12 mouse cellular contexts compared by ENCODE assay signal in the genomic region with DNA sequence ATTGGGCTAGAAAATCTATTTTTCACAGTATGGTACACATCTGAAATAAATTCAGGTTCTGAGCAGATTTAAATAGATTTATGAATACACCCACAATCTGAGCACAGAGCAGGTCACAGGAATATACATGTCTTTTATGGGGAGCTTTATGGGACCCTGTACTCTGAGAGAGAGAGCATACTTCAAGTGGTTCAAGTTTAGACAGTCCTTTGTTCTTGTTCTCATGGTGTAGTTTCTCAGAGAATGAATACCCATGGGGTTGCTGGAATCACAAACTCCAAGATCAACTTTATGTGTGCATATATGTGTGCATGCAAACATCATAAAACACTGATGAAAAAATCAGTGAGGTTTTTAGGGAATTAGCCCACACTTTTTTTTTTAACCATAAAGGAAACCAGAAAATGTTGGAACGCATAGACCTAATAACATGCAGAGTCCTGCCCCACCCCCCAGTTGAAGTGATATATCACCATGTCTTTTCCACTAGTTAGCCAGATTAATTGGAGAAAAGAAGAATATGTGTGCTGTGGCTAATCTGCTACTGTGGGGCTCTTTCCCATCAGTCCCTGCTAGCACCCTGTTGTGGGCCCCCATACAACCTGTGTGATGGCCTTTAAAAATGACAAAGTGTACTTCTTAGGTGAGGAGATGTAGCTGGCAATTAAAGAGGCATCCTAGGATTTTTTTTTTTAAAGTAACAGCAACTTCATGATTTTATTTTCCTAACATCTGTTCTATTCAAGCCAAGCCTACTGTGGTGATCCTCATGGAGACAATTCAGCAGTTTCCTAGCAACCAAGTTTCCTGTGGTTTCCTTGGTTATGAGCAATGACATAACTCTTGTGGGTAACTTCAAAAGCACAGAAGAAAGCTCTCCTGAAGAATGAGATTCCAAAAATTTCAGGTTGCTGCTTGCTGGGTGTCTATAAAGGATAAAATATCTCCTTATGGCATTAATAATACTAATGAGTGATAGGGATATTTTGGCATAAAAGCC.
DNase-seq lines count a peak whose midpoint lies in the region; ATAC-seq and TF ChIP-seq lines count a peak whose summit lies in the region.
"Had no signal": no experiment of that assay in that cellular context is flagged by ENCODE, and none has a peak within 500 bp of the region (broad histone marks: within the 10 kb centered on the region; RNA-seq: fewer than 3 reads in every experiment).

No protein-coding gene starts in this region.

- WGBS in forebrain, embryonic 14.5 days, result 44% methylated on average over 1 of the region's 1 CpGs
- WGBS in midbrain, embryonic 16.5 days, result 49% methylated on average over 1 of the region's 1 CpGs
- WGBS in kidney, embryonic 16.5 days, result 64% methylated on average over 1 of the region's 1 CpGs

- no peak for TF ChIP-seq POLR2A in brain, embryonic 14.5 days (IDR thresholded peaks at IDR 0.05; ENCODE audit: borderline replicate concordance, extremely low read depth, insufficient read depth, insufficient read length, poor library complexity, severe bottlenecking)

- no peaks in the 10 kb centered on the region for H3K27me3 ChIP-seq in forebrain, embryonic 14.5 days (replicated peaks; ENCODE audit: control insufficient read depth, insufficient read depth, low read length)
- H3K27me3 ChIP-seq in midbrain, embryonic 16.5 days (ENCODE audit: control insufficient read depth, insufficient read depth, low read depth, low read length), result no peaks in the 10 kb centered on the region
- H3K27me3 ChIP-seq in kidney, embryonic 16.5 days (ENCODE audit: insufficient read depth, low read length), result no peaks in the 10 kb centered on the region
- H3K27me3 ChIP-seq: CH12.LX had no signal

- no peak; the same call in 1 of the 2 replicates for ATAC-seq in forebrain, embryonic 14.5 days
- peak; percentile 51; the same call in 1 of the 2 replicates for ATAC-seq in midbrain, embryonic 16.5 days
- no peak for ATAC-seq in kidney, embryonic 16.5 days (ENCODE audit: low FRiP score, low TSS enrichment)
- ATAC-seq: intestine, embryonic 16.5 days had no signal

- peak in 1 of 2 experiments; percentile 57 for DNase-seq in layer of hippocampus, adult 2 months (ENCODE audit: low spot score in 2 of 2)
- no peak for DNase-seq in layer of hippocampus, postnatal 10 days (ENCODE audit: low spot score in 2 of 2)
- DNase-seq in brain, embryonic 14.5 days (ENCODE audit: low read depth), result peak; percentile 70
- DNase-seq in forebrain, embryonic 14.5 days (ENCODE audit: low spot score), result peak; percentile 64
- no peak for DNase-seq in gastrocnemius, postnatal 25 days
- no peak for DNase-seq in adrenal gland, postnatal 14 days
- DNase-seq: cerebellum, postnatal 25 days; right cerebral cortex, postnatal 14 days had no signal

- peaks cover 13% of the 10 kb centered on the region for H3K4me1 ChIP-seq in forebrain, embryonic 14.5 days (ENCODE audit: control insufficient read depth, insufficient read depth, low read length)
- peaks cover 15% of the 10 kb centered on the region for H3K4me1 ChIP-seq in midbrain, embryonic 16.5 days (ENCODE audit: control insufficient read depth, insufficient read depth, low read length)
- H3K4me1 ChIP-seq in kidney, embryonic 16.5 days (ENCODE audit: insufficient read depth, low read length), result no peaks in the 10 kb centered on the region

- H3K27ac ChIP-seq in layer of hippocampus, adult 2 months, result peak overlapping the region; percentile 33; the same call in 1 of the 2 replicates
- H3K27ac ChIP-seq in forebrain, embryonic 14.5 days (ENCODE audit: low read depth, low read length), result no peak overlapping the region
- 0 out of 2 replicates have a peak overlapping the region, but pooled peaks have one; percentile 47 for H3K27ac ChIP-seq in midbrain, embryonic 16.5 days (ENCODE audit: low read length)
- H3K27ac ChIP-seq in kidney, embryonic 16.5 days (ENCODE audit: low read length), result no peak overlapping the region

- H3K36me3 ChIP-seq in forebrain, embryonic 14.5 days (ENCODE audit: control insufficient read depth, insufficient read depth, low read length), result no peaks in the 10 kb centered on the region
- no peaks in the 10 kb centered on the region for H3K36me3 ChIP-seq in midbrain, embryonic 16.5 days (ENCODE audit: control insufficient read depth, insufficient read depth, low read length)
- no peaks in the 10 kb centered on the region for H3K36me3 ChIP-seq in kidney, embryonic 16.5 days (ENCODE audit: insufficient read depth, low read length)

- no peak overlapping the region for H3K4me3 ChIP-seq in layer of hippocampus, adult 2 months
- H3K4me3 ChIP-seq in forebrain, embryonic 14.5 days (ENCODE audit: low read depth, low read length), result no peak overlapping the region
- H3K4me3 ChIP-seq in midbrain, embryonic 16.5 days (ENCODE audit: low read depth, low read length), result no peak overlapping the region
- no peak overlapping the region for H3K4me3 ChIP-seq in kidney, embryonic 16.5 days (ENCODE audit: low read length)

- TF ChIP-seq CTCF in layer of hippocampus, adult 2 months (conservative IDR thresholded peaks at IDR 0.05), result no peak
- no peak for TF ChIP-seq CTCF in brain, embryonic 14.5 days (IDR thresholded peaks at IDR 0.05; ENCODE audit: borderline replicate concordance, extremely low read depth, insufficient read depth, insufficient read length)

- no peak overlapping the region for H3K9ac ChIP-seq in forebrain, embryonic 14.5 days (ENCODE audit: low read length)
- H3K9ac ChIP-seq in midbrain, embryonic 16.5 days (ENCODE audit: low read depth, low read length), result no peak overlapping the region
- H3K9ac ChIP-seq in kidney, embryonic 16.5 days (replicated peaks; ENCODE audit: low read length), result no peak overlapping the region

- no peak overlapping the region for H3K4me2 ChIP-seq in forebrain, embryonic 14.5 days (ENCODE audit: low read length)
- H3K4me2 ChIP-seq in midbrain, embryonic 16.5 days (ENCODE audit: low read length), result no peak overlapping the region
- no peak overlapping the region for H3K4me2 ChIP-seq in kidney, embryonic 16.5 days (replicated peaks; ENCODE audit: low read depth, low read length)

- H3K9me3 ChIP-seq in forebrain, embryonic 14.5 days (replicated peaks; ENCODE audit: control insufficient read depth, low read length), result no peaks in the 10 kb centered on the region
- H3K9me3 ChIP-seq in midbrain, embryonic 16.5 days (replicated peaks; ENCODE audit: control insufficient read depth, low read length, poor library complexity, severe bottlenecking), result no peaks in the 10 kb centered on the region
- H3K9me3 ChIP-seq in kidney, embryonic 16.5 days (ENCODE audit: low read length), result no peaks in the 10 kb centered on the region

Comparison
In these comparisons a context has a peak if more than half of its experiments do, and no peak if none do; other contexts are left out.
1. DNase-seq: peak in brain, embryonic 14.5 days (single experiment) and forebrain, embryonic 14.5 days (single experiment); none in layer of hippocampus, postnatal 10 days (0 of 2), gastrocnemius, postnatal 25 days (single experiment) and adrenal gland, postnatal 14 days (single experiment).
2. H3K27ac ChIP-seq: peak in layer of hippocampus, adult 2 months (single experiment) and midbrain, embryonic 16.5 days (single experiment); none in forebrain, embryonic 14.5 days (single experiment) and kidney, embryonic 16.5 days (single experiment).